Mouse (Mus musculus): Measurements from ENCODE around the gene Pcdh9.
"Not testable (repeated sequence)": the region's sequence is repeated elsewhere in the genome, so short reads cannot be mapped to it uniquely, and the experiment has no call there.

Gene Pcdh9

GRCm38 (mm10) chr14:93376159-93376558 lies 514.3 kb downstream of the Pcdh9 start:
- DNase-seq (ENCODE audit: low read depth) = no peak

- DNase-seq (ENCODE audit: low read depth) = no peak
These were observed 516.3 kb downstream of the Pcdh9 start for GRCm38 (mm10) chr14:93374181-93374580.

- DNase-seq (ENCODE audit: low read depth) = peak; percentile 1
These were observed 536.3 kb downstream of the Pcdh9 start for GRCm38 (mm10) chr14:93354150-93354549.

- DNase-seq (ENCODE audit: low read depth) = no peak
These were observed 539.6 kb downstream of the Pcdh9 start for GRCm38 (mm10) chr14:93350906-93351305.

GRCm38 (mm10) chr14:93349166-93349565 lies 541.3 kb downstream of the Pcdh9 start:
- no peak for DNase-seq (ENCODE audit: low read depth)

- DNase-seq (ENCODE audit: low read depth) = no peak
These were observed 543.4 kb downstream of the Pcdh9 start for GRCm38 (mm10) chr14:93347031-93347430.

GRCm38 (mm10) chr14:93342781-93343180 lies 547.7 kb downstream of the Pcdh9 start:
- no peak for DNase-seq (ENCODE audit: low read depth)

GRCm38 (mm10) chr14:93341390-93341789 lies 549.1 kb downstream of the Pcdh9 start:
- no peak for DNase-seq (ENCODE audit: low read depth)

GRCm38 (mm10) chr14:93329247-93329646 lies 561.2 kb downstream of the Pcdh9 start:
- no peak for DNase-seq (ENCODE audit: low read depth)

- DNase-seq (ENCODE audit: low read depth) = no peak
These were observed 573.1 kb downstream of the Pcdh9 start for GRCm38 (mm10) chr14:93317393-93317792.

GRCm38 (mm10) chr14:93288361-93288760 lies 602.1 kb downstream of the Pcdh9 start:
- DNase-seq (ENCODE audit: low read depth) = no peak

- DNase-seq (ENCODE audit: low read depth) = no peak
These were observed 602.8 kb downstream of the Pcdh9 start for GRCm38 (mm10) chr14:93287642-93288041.

GRCm38 (mm10) chr14:93285136-93285535 lies 605.3 kb downstream of the Pcdh9 start:
- no peak for DNase-seq (ENCODE audit: low read depth)

- DNase-seq (ENCODE audit: low read depth) = no peak
These were observed 606.5 kb downstream of the Pcdh9 start for GRCm38 (mm10) chr14:93284009-93284408.

GRCm38 (mm10) chr14:93275661-93276060 lies 614.8 kb downstream of the Pcdh9 start:
- no peak for DNase-seq (ENCODE audit: low read depth)

GRCm38 (mm10) chr14:93274767-93275166 lies 615.7 kb downstream of the Pcdh9 start:
- DNase-seq (ENCODE audit: low read depth) = no peak

- DNase-seq (ENCODE audit: low read depth) = no peak
These were observed 637.1 kb downstream of the Pcdh9 start for GRCm38 (mm10) chr14:93253411-93253810.

GRCm38 (mm10) chr14:93240263-93240662 lies 650.2 kb downstream of the Pcdh9 start:
- DNase-seq (ENCODE audit: low read depth) = no peak

- DNase-seq (ENCODE audit: low read depth) = no peak
These were observed 656.1 kb downstream of the Pcdh9 start for GRCm38 (mm10) chr14:93234333-93234732.

- no peak for DNase-seq (ENCODE audit: low read depth)
These were observed 656.9 kb downstream of the Pcdh9 start for GRCm38 (mm10) chr14:93233599-93233998.

GRCm38 (mm10) chr14:93214846-93215245 lies 675.6 kb downstream of the Pcdh9 start:
- DNase-seq (ENCODE audit: low read depth) = not testable (repeated sequence)

- DNase-seq (ENCODE audit: low read depth) = no peak
These were observed 690.7 kb downstream of the Pcdh9 start for GRCm38 (mm10) chr14:93199791-93200190.

GRCm38 (mm10) chr14:93182606-93183491 lies 707.6 kb downstream of the Pcdh9 start:
- no peak for DNase-seq (ENCODE audit: low read depth)

GRCm38 (mm10) chr14:93169201-93169600 lies 721.3 kb downstream of the Pcdh9 start:
- no peak for DNase-seq (ENCODE audit: low read depth)

Data from NIH3T3 (cell line).